Mouse (Mus musculus): ENCODE data around the gene Zfp768. TPM values are rescaled to one million over a fixed set of nuclear protein-coding genes. Genes with fewer than 3 reads are reported as not detected.
"Not testable (repeated sequence)": the region's sequence is repeated elsewhere in the genome, so short reads cannot be mapped to it uniquely, and the experiment has no call there.

The Zfp768 gene
- total RNA-seq, 4 experiments from 2014 or later: 39.1 to 55.1 (median 41.1) TPM

- no peak for DNase-seq (ENCODE audit: low spot score in 2 of 2)
These were observed 12.5 kb upstream of the Zfp768 start for GRCm38 (mm10) chr7:127357871-127358270.

- DNase-seq (ENCODE audit: low spot score in 2 of 2): no peak
These were observed 10.4 kb upstream of the Zfp768 start for GRCm38 (mm10) chr7:127355796-127356195.

- DNase-seq (ENCODE audit: low spot score in 2 of 2): no peak
These were observed 6.0 kb upstream of the Zfp768 start for GRCm38 (mm10) chr7:127351230-127352004.

GRCm38 (mm10) chr7:127346676-127347075 lies 1.3 kb upstream of the Zfp768 start:
- no peak for DNase-seq (ENCODE audit: low spot score in 2 of 2)

- DNase-seq (ENCODE audit: low spot score in 2 of 2): peak in 1 of 2 experiments; percentile 60
These were observed 297 bp downstream of the Zfp768 start for GRCm38 (mm10) chr7:127345092-127345491.

- DNase-seq (ENCODE audit: low spot score in 2 of 2): no peak
These were observed 1.0 kb downstream of the Zfp768 start for GRCm38 (mm10) chr7:127344371-127344770.

GRCm38 (mm10) chr7:127343351-127344019 lies 1.9 kb downstream of the Zfp768 start:
- no peak for DNase-seq (ENCODE audit: low spot score in 2 of 2)

GRCm38 (mm10) chr7:127342888-127343287 lies 2.5 kb downstream of the Zfp768 start:
- DNase-seq (ENCODE audit: low spot score in 2 of 2): no peak

- no peak for DNase-seq (ENCODE audit: low spot score in 2 of 2)
These were observed 3.1 kb downstream of the Zfp768 start for GRCm38 (mm10) chr7:127342332-127342731.

- DNase-seq (ENCODE audit: low spot score in 2 of 2): not testable (repeated sequence)
These were observed 3.5 kb downstream of the Zfp768 start for GRCm38 (mm10) chr7:127341861-127342260.

GRCm38 (mm10) chr7:127341356-127341755 lies 4.0 kb downstream of the Zfp768 start:
- no peak for DNase-seq (ENCODE audit: low spot score in 2 of 2)

- DNase-seq (ENCODE audit: low spot score in 2 of 2): no peak
These were observed 7.8 kb downstream of the Zfp768 start for GRCm38 (mm10) chr7:127337636-127338035.

- no peak for DNase-seq (ENCODE audit: low spot score in 2 of 2)
These were observed 9.8 kb downstream of the Zfp768 start for GRCm38 (mm10) chr7:127335604-127336003.

GRCm38 (mm10) chr7:127333240-127333639 lies 12.1 kb downstream of the Zfp768 start:
- DNase-seq (ENCODE audit: low spot score in 2 of 2): no peak

GRCm38 (mm10) chr7:127326685-127327084 lies 18.7 kb downstream of the Zfp768 start:
- DNase-seq (ENCODE audit: low spot score in 2 of 2): peak; percentile 29 to 60

- no peak for DNase-seq (ENCODE audit: low spot score in 2 of 2)
These were observed 19.8 kb downstream of the Zfp768 start for GRCm38 (mm10) chr7:127325550-127325949.

- no peak for DNase-seq (ENCODE audit: low spot score in 2 of 2)
These were observed 20.4 kb downstream of the Zfp768 start for GRCm38 (mm10) chr7:127324944-127325343.

GRCm38 (mm10) chr7:127322085-127322484 lies 23.3 kb downstream of the Zfp768 start:
- DNase-seq (ENCODE audit: low spot score in 2 of 2): no peak

GRCm38 (mm10) chr7:127321106-127321505 lies 24.3 kb downstream of the Zfp768 start:
- no peak for DNase-seq (ENCODE audit: low spot score in 2 of 2)

- DNase-seq (ENCODE audit: low spot score in 2 of 2): no peak
These were observed 31.5 kb downstream of the Zfp768 start for GRCm38 (mm10) chr7:127313912-127314311.

GRCm38 (mm10) chr7:127309951-127310350 lies 35.4 kb downstream of the Zfp768 start:
- no peak for DNase-seq (ENCODE audit: low spot score in 2 of 2)

- DNase-seq (ENCODE audit: low spot score in 2 of 2): peak in 1 of 2 experiments; percentile 9
These were observed 36.5 kb downstream of the Zfp768 start for GRCm38 (mm10) chr7:127308887-127309286.

- DNase-seq (ENCODE audit: low spot score in 2 of 2): no peak
These were observed 37.0 kb downstream of the Zfp768 start for GRCm38 (mm10) chr7:127308431-127308830.

All from gastrocnemius, adult 8-10 months (tissue).